Mouse (Mus musculus) layer of hippocampus, postnatal 36 days (tissue): Measurements from ENCODE around the gene Slc2a9. TPM values are rescaled to one million over a fixed set of nuclear protein-coding genes. Genes with fewer than 3 reads are reported as not detected.

Experiments
- DNase-seq, 2 experiments: peaks; one replicate each; pipeline ENCODE4 v3.0.0; 2022
- total RNA-seq, 2 experiments: library from RNA; stranded (reverse); gene quantifications; 2 replicates each; pipeline ENCODE4 v1.2.3; 2021

Gene Slc2a9
- 1 to 10 TPM; 2.7 to 3.8 TPM for total RNA-seq

GRCm38 (mm10) chr5:38502992-38503391, at the start of gene Slc2a9:
Gene Slc2a9 (minus strand): TSS chr5:38503143.
- DNase-seq, result no peak

GRCm38 (mm10) chr5:38552615-38553014, 49.7 kb upstream of the Slc2a9 start:
- DNase-seq, result no peak

- DNase-seq, result no peak
Observed at GRCm38 (mm10) chr5:38550221-38550768, 47.4 kb upstream of the Slc2a9 start.

- no peak for DNase-seq
Observed at GRCm38 (mm10) chr5:38549461-38549909, 46.5 kb upstream of the Slc2a9 start.

- peak in 1 of 2 experiments; percentile 45 for DNase-seq
Observed at GRCm38 (mm10) chr5:38547375-38547774, 44.4 kb upstream of the Slc2a9 start.

- no peak for DNase-seq
Observed at GRCm38 (mm10) chr5:38544423-38545415, 41.8 kb upstream of the Slc2a9 start.

- DNase-seq, result peak in 1 of 2 experiments; percentile 42
Observed at GRCm38 (mm10) chr5:38543496-38544217, 40.7 kb upstream of the Slc2a9 start.

- no peak for DNase-seq
Observed at GRCm38 (mm10) chr5:38541728-38542127, 38.8 kb upstream of the Slc2a9 start.

GRCm38 (mm10) chr5:38540898-38541297, 38.0 kb upstream of the Slc2a9 start:
- DNase-seq, result no peak

GRCm38 (mm10) chr5:38538508-38538907, 35.6 kb upstream of the Slc2a9 start:
- DNase-seq, result no peak

- no peak for DNase-seq
Observed at GRCm38 (mm10) chr5:38537845-38538244, 34.9 kb upstream of the Slc2a9 start.

- no peak for DNase-seq
Observed at GRCm38 (mm10) chr5:38536822-38537221, 33.9 kb upstream of the Slc2a9 start.

GRCm38 (mm10) chr5:38532084-38532483, 29.1 kb upstream of the Slc2a9 start:
- DNase-seq, result peak; percentile 57 to 62

GRCm38 (mm10) chr5:38529724-38530428, 26.9 kb upstream of the Slc2a9 start:
- no peak for DNase-seq

- no peak for DNase-seq
Observed at GRCm38 (mm10) chr5:38522977-38523376, 20.0 kb upstream of the Slc2a9 start.

- no peak for DNase-seq
Observed at GRCm38 (mm10) chr5:38520838-38521237, 17.9 kb upstream of the Slc2a9 start.

- DNase-seq, result peak; percentile 39 to 47
Observed at GRCm38 (mm10) chr5:38516267-38516666, 13.3 kb upstream of the Slc2a9 start.

- no peak for DNase-seq
Observed at GRCm38 (mm10) chr5:38512991-38513390, 10.0 kb upstream of the Slc2a9 start.

GRCm38 (mm10) chr5:38509568-38509967, 6.6 kb upstream of the Slc2a9 start:
- DNase-seq, result no peak

GRCm38 (mm10) chr5:38505435-38505765, 2.5 kb upstream of the Slc2a9 start:
- DNase-seq, result no peak

- no peak for DNase-seq
Observed at GRCm38 (mm10) chr5:38504747-38505434, 1.9 kb upstream of the Slc2a9 start.

- DNase-seq, result no peak
Observed at GRCm38 (mm10) chr5:38504116-38504515, 1.2 kb upstream of the Slc2a9 start.
